Mouse (Mus musculus): ENCODE data around the gene Aasdh.

- TF ChIP-seq POLR2A (IDR thresholded peaks at IDR 0.05; ENCODE audit: low read depth, low read length) (no peak), CTCF (conservative IDR thresholded peaks at IDR 0.05; ENCODE audit: insufficient read depth, insufficient read length, low read depth, low read length) (no peak)
Measured at GRCm38 (mm10) chr5:76928124-76928832, 23.0 kb upstream of the Aasdh start.

All from kidney, adult 2 months (tissue).